Comparison of ENCODE assay signal across 15 mouse cellular contexts in genomic region chr5:16700546-16700945, GRCm38 (mm10).
"Had no signal": no experiment of that assay in that cellular context is flagged by ENCODE, and none has a peak within 500 bp of the region (broad histone marks: within the 10 kb centered on the region; RNA-seq: fewer than 3 reads in every experiment).

No protein-coding gene starts in this region.

- H3K9me3 ChIP-seq: limb, embryonic 15.5 days; midbrain, embryonic 12.5 days; neural tube, embryonic 13.5 days had no signal

- H3K27ac ChIP-seq: limb, embryonic 15.5 days; midbrain, embryonic 12.5 days; neural tube, embryonic 13.5 days had no signal

- H3K4me2 ChIP-seq: limb, embryonic 15.5 days; lung, embryonic 14.5 days; midbrain, embryonic 12.5 days; neural tube, embryonic 13.5 days had no signal

- DNase-seq: kidney, adult 8-10 months; kidney, postnatal 25 days; layer of hippocampus, adult 9-11 months; layer of hippocampus, postnatal 36 days; lung, embryonic 14.5 days; lung, postnatal 10 days; lung, postnatal 4 days; right cerebral cortex, postnatal 14 days; thymus, postnatal 4 days had no signal

- H3K27me3 ChIP-seq: limb, embryonic 15.5 days; megakaryocyte, embryonic 14.5 days; midbrain, embryonic 12.5 days; neural tube, embryonic 13.5 days had no signal

- H3K9ac ChIP-seq: limb, embryonic 15.5 days; lung, embryonic 14.5 days; midbrain, embryonic 12.5 days; neural tube, embryonic 13.5 days had no signal

- H3K36me3 ChIP-seq: limb, embryonic 15.5 days; midbrain, embryonic 12.5 days; neural tube, embryonic 13.5 days had no signal

- H3K4me3 ChIP-seq: limb, embryonic 15.5 days; megakaryocyte, embryonic 14.5 days; midbrain, embryonic 12.5 days; neural tube, embryonic 13.5 days had no signal

- H3K4me1 ChIP-seq: limb, embryonic 15.5 days; midbrain, embryonic 12.5 days; neural tube, embryonic 13.5 days had no signal

- ATAC-seq: intestine, postnatal 0 days; midbrain, embryonic 16.5 days had no signal
